In genomic region chr7:84564236-84564635, GRCm38 (mm10) we compare ENCODE assay signal across 13 mouse cellular contexts.
"Had no signal": no experiment of that assay in that cellular context is flagged by ENCODE, and none has a peak within 500 bp of the region (broad histone marks: within the 10 kb centered on the region; RNA-seq: fewer than 3 reads in every experiment).

No protein-coding gene starts in this region.

- DNase-seq: gastrocnemius, adult 2 months; gastrocnemius, postnatal 10 days; gastrocnemius, postnatal 25 days; heart, adult 2 months; heart, postnatal 10 days; heart, postnatal 4 days; kidney, adult 18-20 months; kidney, adult 8-10 months; kidney, postnatal 10 days; kidney, postnatal 25 days; kidney, postnatal 4 days; liver; liver, embryonic 13.5 days had no signal
